Mouse (Mus musculus): Measurements from ENCODE around the gene Fbn1.

DNA sequence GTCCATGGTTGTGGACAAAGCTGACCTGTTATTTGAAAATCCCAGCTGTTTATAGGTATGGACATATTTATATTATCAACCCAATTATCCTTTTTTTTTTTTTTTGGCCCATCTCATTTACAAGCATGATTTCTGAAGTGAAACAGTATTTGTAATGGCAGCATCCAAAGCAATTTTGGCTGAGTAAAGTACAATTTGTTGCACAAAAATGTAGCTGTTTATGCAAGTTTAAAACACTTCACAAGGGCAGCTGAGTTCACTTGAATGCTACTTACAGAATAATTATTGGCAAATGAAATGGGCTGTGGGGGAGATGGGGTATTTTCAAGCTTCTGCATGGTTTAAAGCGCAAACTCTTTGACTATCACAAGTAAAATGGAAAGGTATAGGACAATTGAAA, 209.0 kb downstream of the Fbn1 start:
- TF ChIP-seq POLR2A (IDR thresholded peaks at IDR 0.05; ENCODE audit: low read depth, low read length) (no peak), SMC3 (IDR thresholded peaks at IDR 0.05; ENCODE audit: low read depth, low read length) (no peak), CTCF (conservative IDR thresholded peaks at IDR 0.05 in 1 of 2, IDR thresholded peaks at IDR 0.05 in 1 of 2; ENCODE audit: low read depth in 2 of 2, low read length in 2 of 2) (no peak), CHD1 (IDR thresholded peaks at IDR 0.05; ENCODE audit: low read depth, low read length) (no peak), NELFE (IDR thresholded peaks at IDR 0.05; ENCODE audit: low read depth, low read length) (no peak), BHLHE40 (IDR thresholded peaks at IDR 0.05; ENCODE audit: low read depth, low read length) (no peak), POLR2AphosphoS2 (IDR thresholded peaks at IDR 0.05; ENCODE audit: low read depth, low read length) (no peak), NRF1 (IDR thresholded peaks at IDR 0.05; ENCODE audit: low read depth, low read length) (no peak), SIN3A (IDR thresholded peaks at IDR 0.05; ENCODE audit: low read length) (no peak), ZKSCAN1 (IDR thresholded peaks at IDR 0.05; ENCODE audit: borderline replicate concordance, low read depth, low read length) (no peak), CHD2 (IDR thresholded peaks at IDR 0.05; ENCODE audit: low read length) (no peak), UBTF (IDR thresholded peaks at IDR 0.05; ENCODE audit: low read depth, low read length) (no peak), GABPA (IDR thresholded peaks at IDR 0.05; ENCODE audit: insufficient replicate concordance, low read depth, low read length) (no peak)
